Mouse (Mus musculus): Measurements from ENCODE around the gene Tut1. TPM values are rescaled to one million over a fixed set of nuclear protein-coding genes. Genes with fewer than 3 reads are reported as not detected.
"Not testable (repeated sequence)": the region's sequence is repeated elsewhere in the genome, so short reads cannot be mapped to it uniquely, and the experiment has no call there.

Gene Tut1
- total RNA-seq, 2 experiments from 2014 or later, result 19.6 to 19.7 TPM

DNA sequence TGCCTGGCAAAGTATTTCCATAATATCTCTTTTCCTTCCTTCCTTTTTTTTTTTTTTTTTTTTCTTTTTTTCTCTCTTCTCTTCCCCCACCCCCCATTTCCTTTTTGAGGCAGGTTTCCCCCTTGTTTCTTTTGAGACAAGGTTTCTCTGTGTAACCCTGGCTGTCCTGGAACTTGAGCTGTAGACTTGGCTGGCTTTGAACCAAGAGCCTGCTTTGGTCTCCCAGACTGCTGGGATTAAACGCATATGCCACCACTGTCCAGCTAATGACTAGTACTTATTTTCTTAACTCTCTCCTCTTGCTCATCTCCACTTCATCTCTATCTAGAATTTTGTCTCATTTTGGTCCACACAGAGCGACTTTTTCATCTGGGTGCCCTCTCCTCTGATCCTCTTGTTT lies 10.6 kb upstream of the Tut1 start:
- no peak for DNase-seq

- no peak for DNase-seq
These were observed 9.6 kb upstream of the Tut1 start for GRCm38 (mm10) chr19:8944062-8944461.

- no peak for DNase-seq
These were observed 8.9 kb upstream of the Tut1 start for GRCm38 (mm10) chr19:8944750-8945149.

DNA sequence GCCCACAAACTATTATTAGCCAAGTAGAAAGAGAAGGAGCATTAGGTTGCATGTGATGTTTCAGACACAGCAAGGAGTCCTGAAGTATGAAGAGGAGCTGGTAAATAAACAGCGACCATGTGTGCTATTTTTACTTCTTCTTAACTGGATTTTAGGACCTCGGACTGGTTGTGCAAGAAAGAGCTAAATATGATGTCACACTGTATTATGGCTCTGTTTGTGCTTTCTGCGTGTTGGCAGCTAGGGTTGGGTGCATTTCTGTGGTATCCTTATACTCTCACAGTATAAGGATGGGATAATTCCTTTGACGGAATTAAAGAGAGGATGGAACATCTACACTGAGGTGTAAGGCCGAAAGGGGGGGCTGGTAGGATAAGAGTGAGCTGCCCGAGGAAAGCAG lies 8.4 kb upstream of the Tut1 start:
- DNase-seq, result no peak

GRCm38 (mm10) chr19:8946929-8947328 lies 6.7 kb upstream of the Tut1 start:
- DNase-seq, result no peak

GRCm38 (mm10) chr19:8950190-8950589 lies 3.5 kb upstream of the Tut1 start:
- no peak for DNase-seq

GRCm38 (mm10) chr19:8952241-8952640 lies 1.4 kb upstream of the Tut1 start:
- no peak for DNase-seq

GRCm38 (mm10) chr19:8954171-8954570 lies 524 bp downstream of the Tut1 start:
- no peak for DNase-seq

DNA sequence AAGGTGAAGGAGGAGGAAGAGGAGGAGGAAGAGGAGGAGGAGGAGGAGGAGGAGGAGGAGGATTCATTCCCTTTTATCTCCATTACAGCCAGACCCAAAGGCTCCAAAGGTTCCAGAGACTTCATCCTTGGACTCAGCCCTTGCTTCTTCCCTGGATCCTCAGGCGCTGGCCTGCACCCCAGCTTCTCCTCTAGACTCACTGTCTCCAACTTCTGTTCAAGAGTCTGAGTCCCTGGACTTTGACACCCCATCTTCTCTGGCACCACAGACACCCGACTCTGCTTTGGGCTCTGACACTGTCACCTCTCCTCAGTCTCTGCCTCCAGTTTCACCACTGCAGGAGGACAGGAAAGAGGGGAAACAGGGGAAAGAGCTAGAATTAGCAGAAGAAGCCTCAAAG lies 8.6 kb downstream of the Tut1 start:
- no peak for DNase-seq

- no peak for DNase-seq
These were observed 11.4 kb downstream of the Tut1 start for GRCm38 (mm10) chr19:8965075-8965474.

GRCm38 (mm10) chr19:8965771-8966170 lies 12.1 kb downstream of the Tut1 start:
- DNase-seq, result no peak

DNA sequence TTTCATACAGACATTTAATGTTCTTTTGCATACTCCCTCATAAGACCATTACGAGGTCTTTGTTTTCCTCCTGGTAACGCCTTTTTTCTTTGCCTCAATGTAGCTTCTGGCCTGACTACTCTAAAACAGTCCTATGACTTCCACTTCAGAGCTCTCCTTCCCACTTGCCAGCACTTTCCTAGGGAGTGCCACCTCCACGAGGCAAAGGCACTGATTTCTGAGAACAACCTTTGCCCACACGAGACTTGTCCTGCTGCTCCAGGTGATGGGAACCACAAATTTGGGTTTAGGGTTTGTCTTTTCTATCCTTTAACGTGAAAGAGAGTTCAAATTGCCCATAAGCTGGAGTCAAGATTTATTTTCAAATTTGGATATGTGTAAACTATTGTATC lies 12.5 kb downstream of the Tut1 start:
- no peak for DNase-seq

- DNase-seq, result peak; percentile 99 to 100
These were observed 13.1 kb downstream of the Tut1 start, which contains the start of gene Eef1g for GRCm38 (mm10) chr19:8966590-8967372. Gene Eef1g, plus strand, starts transcription at chr19:8967041.

DNA sequence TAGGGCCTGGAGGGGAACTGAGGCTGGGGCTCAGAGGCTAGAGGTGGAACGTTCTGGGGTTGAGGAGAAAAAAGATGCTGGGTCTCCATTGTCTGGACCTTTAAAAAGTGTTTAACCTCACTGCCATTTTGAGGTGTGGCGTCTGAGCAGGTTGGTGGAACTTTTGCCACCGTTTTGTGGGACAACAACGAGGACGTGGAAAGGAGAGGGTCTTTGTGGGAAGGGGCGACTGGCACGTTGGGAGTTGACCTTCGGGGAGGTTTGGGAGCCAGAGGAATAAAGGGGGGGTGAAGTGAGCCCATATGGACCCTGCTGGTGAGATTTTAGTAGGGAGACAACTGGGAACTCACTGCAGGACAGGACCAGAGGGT lies 13.7 kb downstream of the Tut1 start:
- no peak for DNase-seq

DNA sequence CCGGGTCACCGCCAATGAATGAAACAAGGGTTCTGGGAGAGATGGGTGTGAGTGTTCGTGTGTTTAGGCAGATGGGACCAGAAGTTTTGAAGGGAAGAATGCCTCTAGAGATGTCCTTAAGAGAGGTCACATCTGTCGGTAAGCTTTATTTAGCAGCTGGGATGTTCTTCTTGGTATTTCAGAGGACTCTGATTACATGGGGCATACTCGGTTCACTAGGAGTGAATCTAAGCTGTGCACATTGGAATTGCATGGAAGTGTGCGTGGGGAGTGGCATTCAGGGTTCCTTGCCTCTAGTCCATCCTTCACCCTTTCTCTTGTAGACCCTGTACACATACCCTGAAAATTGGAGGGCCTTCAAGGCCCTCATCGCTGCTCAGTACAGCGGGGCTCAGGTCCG lies 14.2 kb downstream of the Tut1 start:
- no peak for DNase-seq

DNA sequence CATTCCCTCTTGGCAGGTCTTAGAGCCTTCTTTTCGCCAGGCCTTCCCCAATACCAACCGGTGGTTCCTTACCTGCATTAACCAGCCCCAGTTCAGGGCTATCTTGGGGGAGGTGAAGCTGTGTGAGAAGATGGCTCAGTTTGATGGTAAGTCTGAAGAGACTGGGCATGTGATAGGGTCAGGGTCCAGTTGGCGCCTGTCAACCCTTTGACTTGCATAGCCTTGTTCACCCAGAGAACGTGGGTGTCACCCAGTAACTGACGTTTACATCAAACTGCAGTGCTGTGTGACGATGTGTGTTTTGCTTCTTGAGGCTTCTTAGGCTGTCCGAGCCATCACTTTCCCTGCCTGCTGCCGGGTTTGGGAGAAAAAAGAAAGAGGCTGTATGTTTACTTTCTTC lies 18.8 kb downstream of the Tut1 start:
- not testable (repeated sequence) for DNase-seq

DNA sequence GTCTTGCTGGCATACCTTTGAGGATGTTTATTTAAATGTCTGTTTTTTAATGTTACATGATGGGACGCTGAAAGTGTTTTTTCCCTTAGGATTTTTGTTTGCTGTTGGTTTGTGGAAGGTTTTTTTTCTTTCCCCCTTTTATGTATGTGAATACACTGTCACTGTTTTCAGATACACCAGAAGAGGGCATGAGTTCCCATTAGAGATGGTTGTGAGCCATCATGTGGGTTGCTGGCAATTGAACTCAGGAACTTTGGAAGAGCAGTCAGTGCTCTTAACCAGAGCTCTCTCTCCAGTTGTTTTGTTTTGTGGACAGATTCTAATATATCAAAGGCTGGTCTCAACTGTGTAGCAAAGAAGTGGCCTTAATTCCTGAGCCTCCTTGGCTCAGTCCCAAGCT lies 21.0 kb downstream of the Tut1 start:
- DNase-seq, result no peak

GRCm38 (mm10) chr19:8975491-8975890 lies 21.8 kb downstream of the Tut1 start:
- no peak for DNase-seq

GRCm38 (mm10) chr19:8976535-8976934 lies 22.9 kb downstream of the Tut1 start:
- DNase-seq, result no peak

GRCm38 (mm10) chr19:8980771-8981170 lies 27.1 kb downstream of the Tut1 start:
- DNase-seq, result no peak

DNA sequence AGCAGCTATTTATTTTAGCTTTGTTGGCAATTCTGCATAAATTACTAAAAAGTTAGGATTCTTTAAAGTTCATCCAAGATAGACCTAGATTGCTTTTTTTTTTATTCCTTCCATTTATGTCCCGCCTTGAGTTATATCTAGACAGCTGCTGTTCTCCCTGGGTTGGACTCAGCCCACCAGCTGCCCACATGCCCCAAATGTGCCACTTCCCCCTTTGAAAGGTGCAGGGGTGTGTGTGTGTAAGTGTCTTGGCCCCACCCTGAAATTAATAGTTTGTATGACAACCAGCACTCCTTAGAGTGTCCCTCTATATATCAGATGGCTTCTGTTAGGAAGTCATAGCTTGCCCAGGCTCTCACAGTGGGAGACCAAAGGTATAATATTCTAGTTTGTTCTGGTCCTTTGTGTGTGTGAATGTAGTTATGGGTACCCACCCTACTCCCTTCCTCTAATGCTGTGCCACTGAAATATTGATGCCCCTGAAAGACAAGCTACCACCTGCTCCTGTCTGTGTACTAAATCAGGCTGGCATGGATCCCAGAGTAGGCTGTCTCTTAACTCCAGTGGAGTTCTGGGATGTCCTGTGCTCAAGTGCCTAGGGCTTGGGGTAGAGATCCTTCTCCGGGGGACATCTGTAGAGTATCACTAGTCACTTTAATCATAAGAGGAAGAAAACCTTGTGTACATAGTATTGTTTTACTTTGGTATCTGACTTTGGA lies 28.0 kb downstream of the Tut1 start:
- no peak for DNase-seq

DNA sequence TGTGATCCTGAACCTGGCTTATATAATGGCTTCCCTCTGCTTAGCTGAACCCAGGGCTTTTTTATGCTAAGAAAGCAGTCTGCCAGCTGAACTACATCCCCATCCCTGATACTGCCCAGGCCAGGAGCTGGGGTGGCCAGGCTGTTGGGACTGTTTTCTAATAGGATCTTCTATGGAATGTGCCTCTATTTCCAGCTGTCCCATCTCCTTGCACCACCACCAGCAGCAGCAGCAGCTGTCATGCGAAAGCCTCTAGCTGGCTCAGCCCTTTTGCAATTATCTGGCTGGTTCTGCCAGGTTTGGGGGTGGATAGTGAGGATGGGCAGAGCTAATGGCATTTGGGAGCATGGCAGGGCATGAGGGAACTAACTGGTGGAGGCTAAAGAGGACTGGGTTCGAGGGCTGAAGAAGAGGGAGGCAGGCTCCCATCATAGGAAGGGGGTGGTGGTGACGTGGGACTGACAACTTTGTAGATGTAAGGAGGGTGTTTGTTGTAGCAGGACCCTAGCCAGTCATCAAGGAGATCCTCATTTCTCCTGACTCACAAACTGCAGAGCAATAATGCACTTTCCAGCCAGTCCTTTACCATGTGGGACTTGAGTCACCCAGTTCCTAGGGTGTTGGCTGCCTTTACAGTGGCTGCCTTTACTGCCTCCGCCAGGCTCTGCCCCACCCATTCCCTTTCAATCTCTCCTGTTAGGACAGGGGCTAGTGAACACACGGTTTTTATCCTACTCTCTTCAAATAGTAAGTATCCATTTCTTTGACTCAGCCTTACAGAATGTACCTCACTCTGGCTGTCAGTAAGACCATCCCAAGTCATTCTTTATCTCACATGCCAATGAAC lies 28.9 kb downstream of the Tut1 start:
- DNase-seq, result no peak

DNA sequence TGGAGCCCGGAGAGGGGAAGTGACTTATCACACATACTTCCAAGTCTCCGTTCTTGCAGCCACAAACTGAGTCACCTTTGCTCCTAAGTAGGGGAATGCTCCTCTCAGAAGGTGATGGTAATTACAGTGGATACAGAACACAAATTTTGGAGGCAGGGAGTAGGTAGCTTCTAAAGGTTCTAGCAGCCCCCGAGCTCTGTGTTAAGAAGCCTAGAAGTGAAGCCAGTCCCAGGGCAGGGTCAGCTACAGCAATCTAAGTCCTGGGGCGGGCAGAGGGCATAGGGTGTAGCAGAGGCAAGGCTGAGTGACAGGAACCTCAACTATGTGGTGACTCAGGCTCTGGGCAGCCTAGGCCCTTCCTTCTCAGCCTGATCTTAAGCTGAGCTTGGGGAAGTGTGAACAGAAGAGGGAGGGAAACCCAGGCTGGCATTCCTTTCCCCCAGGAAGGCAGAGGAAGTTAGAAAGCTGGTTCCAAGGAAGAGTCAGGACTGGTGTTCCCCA lies 29.6 kb downstream of the Tut1 start:
- no peak for DNase-seq
